Mouse (Mus musculus) kidney, postnatal 0 days (tissue): ENCODE measurements around the gene Spg21. TPM values are rescaled to one million over a fixed set of nuclear protein-coding genes. Genes with fewer than 3 reads are reported as not detected.

ENCODE experiments used
- ATAC-seq: fragments of 200-750 bp; cut with Nextera tagmentation; replicated peaks from 2 replicates; pipeline ENCODE4 v1.8.0; 2017; ENCODE audit warnings: low read depth, moderate number of reproducible peaks, moderate TSS enrichment, moderate library complexity; ENCODE audit not compliant: low FRiP score
- DNase-seq: peaks from one replicate; pipeline ENCODE4 v3.0.0-alpha.2; 2016; ENCODE audit warnings: low spot score
- H3K27ac ChIP-seq: fragments of 300-500 bp; sonication (generic); 2 replicates; pipeline ENCODE4 v1.5.1; 2014; ENCODE audit warnings: mild to moderate bottlenecking
- H3K27me3 ChIP-seq: fragments of 300-500 bp; sonication (generic); 2 replicates; pipeline ENCODE4 v1.6.1; 2014; ENCODE audit warnings: low read length, mixed read lengths; ENCODE audit not compliant: insufficient read depth
- H3K36me3 ChIP-seq: fragments of 300-500 bp; sonication (generic); 2 replicates; pipeline ENCODE4 v1.6.1; 2014; ENCODE audit warnings: low read length, mixed read lengths; ENCODE audit not compliant: insufficient read depth
- H3K4me1 ChIP-seq: fragments of 300-500 bp; sonication (generic); replicated peaks from 2 replicates; pipeline ENCODE4 v1.6.1; 2014; ENCODE audit warnings: antibody characterized with exemption, low read length, mixed read lengths; ENCODE audit not compliant: insufficient read depth
- H3K4me2 ChIP-seq: fragments of 300-500 bp; sonication (generic); 2 replicates; pipeline ENCODE4 v1.6.1; 2014; ENCODE audit warnings: mild to moderate bottlenecking, low read length, moderate library complexity, mixed read lengths
- H3K4me3 ChIP-seq: fragments of 300-500 bp; sonication (generic); replicated peaks from 2 replicates; pipeline ENCODE4 v1.5.1; 2014; ENCODE audit warnings: low read depth, low read length
- H3K9ac ChIP-seq: fragments of 300-500 bp; sonication (generic); 2 replicates; pipeline ENCODE4 v1.6.1; 2014; ENCODE audit warnings: low read depth, low read length
- H3K9me3 ChIP-seq: fragments of 300-500 bp; sonication (generic); replicated peaks from 2 replicates; pipeline ENCODE4 v1.6.1; 2016; ENCODE audit warnings: low read length, inconsistent platforms, mixed read lengths
- CTCF ChIP-seq: IDR thresholded peaks from 2 replicates; pipeline ENCODE4 v1.5.1; 2016; ENCODE audit warnings: antibody characterized with exemption, low read depth, mild to moderate bottlenecking, moderate library complexity
- WGBS: fragments of 180-500 bp; shearing (Covaris S2); extraction: QIAGEN DNeasy Blood & Tissue Kit; methylation state at CpG from one replicate; pipeline ENCODE4 v1.1.7; 2014; 5-methylcytosine and 5-hydroxymethylcytosine counted together
- polyA plus RNA-seq: library from polyadenylated mRNA; unstranded; fragments of >200 nt; fragmentation: Nextera tagmentation; extraction: Ambion mirVana; gene quantifications from 2 replicates; pipeline ENCODE4 v1.2.1, GENCODE M21; 2015

Spg21 gene
- 118 and 122 TPM in 2 replicates for polyA plus RNA-seq

DNA sequence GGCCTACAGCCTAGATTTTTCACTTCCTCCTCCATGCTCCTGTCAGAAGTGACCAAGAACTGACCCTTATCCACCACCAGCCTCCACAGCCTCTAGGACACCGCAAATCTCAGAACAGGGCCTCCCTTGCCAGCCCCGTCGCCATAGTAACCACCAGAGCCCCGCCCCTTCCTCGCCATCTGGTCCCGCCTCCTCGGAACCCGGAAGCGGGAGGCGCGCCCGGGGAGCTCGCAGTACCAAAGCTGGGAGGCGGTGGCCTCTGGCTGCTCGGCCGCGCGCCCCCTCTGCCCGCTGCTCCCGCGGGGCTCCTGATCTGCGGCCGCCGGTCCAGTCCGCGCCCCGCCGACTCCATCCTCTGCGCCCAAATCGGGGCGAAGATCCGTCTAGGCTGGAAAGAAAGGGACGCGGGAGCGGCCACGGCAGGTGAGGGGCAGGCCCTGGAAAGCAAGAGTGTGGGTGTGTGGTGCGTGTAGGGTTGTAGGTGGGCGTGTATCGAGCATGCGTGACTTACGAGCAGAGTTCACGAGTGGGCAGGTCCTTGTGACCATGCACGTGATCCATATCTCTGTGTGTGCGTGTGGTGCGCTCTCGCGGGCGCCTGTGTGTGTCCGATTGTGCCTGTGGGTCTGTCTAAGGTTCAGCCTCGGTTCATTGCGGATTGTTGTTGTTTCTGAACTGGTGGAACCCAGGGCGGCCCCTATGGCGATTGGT lies at the start of gene Spg21:
Gene Spg21 (plus strand): TSS at position 216 of the 711 bp plus-strand sequence.
- H3K9ac ChIP-seq, result peak within 1 kb of the TSS; percentile 76
- TF ChIP-seq CTCF, result 0 out of 2 replicates have a peak, but pooled peaks have one; percentile 10
- H3K27me3 ChIP-seq, result no peaks in the 10 kb centered on the region
- peak; percentile 97 for DNase-seq
- WGBS, result under 1% methylated on average over 53 of the region's 53 CpGs
- H3K4me1 ChIP-seq, result peaks cover 13% of the 10 kb centered on the region; the same call in 1 of the 2 replicates
- peak; percentile 96 for ATAC-seq
- peak within 1 kb of the TSS; percentile 81 for H3K4me3 ChIP-seq
- peak within 1 kb of the TSS; percentile 55 for H3K4me2 ChIP-seq
- peak within 1 kb of the TSS; percentile 91 for H3K27ac ChIP-seq
- H3K36me3 ChIP-seq, result peaks cover 5% of the 10 kb centered on the region; the same call in 1 of the 2 replicates
- H3K9me3 ChIP-seq, result no peaks in the 10 kb centered on the region

DNA sequence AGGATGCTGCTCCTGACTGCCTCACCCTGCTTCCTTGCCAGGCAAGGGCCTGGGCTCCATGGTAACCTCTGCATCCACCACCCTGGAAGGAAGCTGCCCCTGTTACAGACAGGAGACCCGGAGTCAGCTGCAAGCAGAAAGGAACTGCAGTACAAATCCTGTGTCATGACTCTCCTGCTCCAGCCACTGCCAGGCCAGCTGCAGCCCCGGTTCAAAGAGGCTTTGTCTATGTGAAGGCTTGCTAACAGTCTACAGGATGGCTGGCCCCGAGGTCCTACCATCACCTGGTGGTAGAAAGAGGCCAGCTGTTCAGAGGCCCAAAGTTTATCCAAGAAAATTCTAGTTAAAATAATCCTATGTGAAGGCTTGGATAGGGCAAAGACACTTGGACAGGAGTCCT lies 49.4 kb upstream of the Spg21 start:
- no peaks in the 10 kb centered on the region for H3K4me1 ChIP-seq
- H3K27me3 ChIP-seq, result no peaks in the 10 kb centered on the region
- TF ChIP-seq CTCF, result no peak
- H3K9ac ChIP-seq, result no peak overlapping the region
- 71% methylated on average over 3 of the region's 3 CpGs for WGBS
- H3K4me3 ChIP-seq, result no peak overlapping the region
- no peak overlapping the region for H3K4me2 ChIP-seq
- no peaks in the 10 kb centered on the region for H3K36me3 ChIP-seq
- DNase-seq (no peak), ATAC-seq (no peak)
- H3K9me3 ChIP-seq, result no peaks in the 10 kb centered on the region
- H3K27ac ChIP-seq, result no peak overlapping the region

DNA sequence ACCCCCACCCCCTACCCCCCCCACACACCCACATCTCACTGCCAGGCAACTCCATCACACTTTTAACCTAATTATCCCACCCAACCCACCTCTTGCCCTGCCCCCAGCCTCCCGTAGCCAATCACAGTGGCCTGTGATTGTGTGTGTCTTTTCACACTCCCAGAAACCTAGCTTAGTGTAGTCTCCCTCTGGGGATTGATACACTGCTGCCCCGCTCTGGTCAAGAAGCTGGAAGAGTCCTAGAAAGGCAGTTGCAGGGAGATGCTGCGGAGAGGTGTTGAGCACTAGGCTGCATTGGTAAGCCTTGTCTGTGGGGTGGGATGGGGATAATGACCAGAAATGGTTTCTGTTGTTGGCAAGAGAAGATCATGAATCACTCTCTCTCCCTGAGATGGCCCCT lies 43.0 kb upstream of the Spg21 start:
- Histone ChIP-seq H3K9ac (no peak overlapping the region), H3K36me3 (no peaks in the 10 kb centered on the region), H3K4me2 (no peak overlapping the region), H3K9me3 (no peaks in the 10 kb centered on the region), H3K27me3 (no peaks in the 10 kb centered on the region), H3K27ac (no peak overlapping the region), H3K4me3 (no peak overlapping the region), H3K4me1 (no peaks in the 10 kb centered on the region)
- ATAC-seq, result no peak
- no peak for DNase-seq
- WGBS, result 24% methylated on average over 3 of the region's 3 CpGs
- TF ChIP-seq CTCF, result peak; percentile 43; the same call in 1 of the 2 replicates

- H3K27me3 ChIP-seq, result no peaks in the 10 kb centered on the region
- no peak overlapping the region for H3K4me3 ChIP-seq
- no peaks in the 10 kb centered on the region for H3K36me3 ChIP-seq
- ATAC-seq (no peak), DNase-seq (no peak)
- H3K4me1 ChIP-seq, result no peaks in the 10 kb centered on the region
- WGBS, result 73% methylated on average over 3 of the region's 3 CpGs
- no peak overlapping the region for H3K27ac ChIP-seq
- H3K4me2 ChIP-seq, result no peak overlapping the region
- no peak overlapping the region for H3K9ac ChIP-seq
- peak; percentile 28; the same call in 1 of the 2 replicates for TF ChIP-seq CTCF
- no peaks in the 10 kb centered on the region for H3K9me3 ChIP-seq
Measured at GRCm38 (mm10) chr9:65419633-65420032, 41.1 kb upstream of the Spg21 start.

- TF ChIP-seq CTCF, result no peak
- Histone ChIP-seq H3K9me3 (no peaks in the 10 kb centered on the region), H3K36me3 (no peaks in the 10 kb centered on the region), H3K4me2 (peak within 1 kb of the TSS; percentile 18; the same call in 1 of the 2 replicates), H3K4me1 (no peaks in the 10 kb centered on the region), H3K9ac (no peak within 1 kb of the TSS), H3K27me3 (no peaks in the 10 kb centered on the region), H3K4me3 (no peak within 1 kb of the TSS; the same call in 1 of the 2 replicates), H3K27ac (peak within 1 kb of the TSS; percentile 52)
- no peak for DNase-seq
- WGBS, result 67% methylated on average over 11 of the region's 11 CpGs
- peak; percentile 59 for ATAC-seq
Measured at GRCm38 (mm10) chr9:65422760-65423501, 37.8 kb upstream of the Spg21 start, which contains the start of gene Slc51b. Slc51b (minus strand) TSS chr9:65422955.

- WGBS, result 16% methylated on average over 3 of the region's 3 CpGs
- H3K9ac ChIP-seq, result no peak overlapping the region
- ATAC-seq (no peak), DNase-seq (no peak)
- H3K4me1 ChIP-seq, result no peaks in the 10 kb centered on the region
- TF ChIP-seq CTCF, result no peak
- H3K4me2 ChIP-seq, result no peak overlapping the region
- H3K27ac ChIP-seq, result no peak overlapping the region
- no peaks in the 10 kb centered on the region for H3K27me3 ChIP-seq
- H3K9me3 ChIP-seq, result no peaks in the 10 kb centered on the region
- H3K36me3 ChIP-seq, result no peaks in the 10 kb centered on the region
- no peak overlapping the region for H3K4me3 ChIP-seq
Measured at GRCm38 (mm10) chr9:65424393-65424792, 36.4 kb upstream of the Spg21 start.
